Mouse (Mus musculus): ENCODE data around the gene Pold1.

The Pold1 gene

DNA sequence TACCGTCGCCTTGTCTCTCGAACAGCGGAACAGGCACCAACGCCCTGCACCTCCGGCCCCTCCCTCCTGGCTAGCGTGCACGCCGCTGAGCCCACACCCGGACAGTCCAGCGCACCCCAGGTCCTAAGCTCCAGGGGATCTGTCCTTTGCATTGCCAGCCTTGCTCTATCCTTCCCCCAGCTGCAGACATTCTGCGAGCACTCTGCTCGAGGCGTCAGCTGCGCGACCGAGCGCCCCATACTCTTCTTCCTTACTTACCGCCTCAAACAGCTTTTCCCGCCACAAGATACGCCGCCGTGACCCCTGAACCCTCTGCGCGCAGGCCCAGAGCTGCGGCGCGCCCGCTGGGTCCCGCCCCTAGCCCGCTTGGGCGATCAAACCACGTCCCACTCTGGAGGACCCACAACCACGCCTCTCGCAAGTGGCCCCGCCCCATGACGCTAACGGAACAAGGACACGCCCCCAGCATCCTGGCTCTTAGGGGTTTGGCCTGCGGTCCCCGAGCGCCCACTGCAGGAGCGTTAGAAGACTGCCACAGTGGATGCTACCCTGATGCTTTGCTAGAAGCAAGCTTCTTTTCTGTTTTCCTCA, at the start of gene Pold1:
Gene Pold1, minus strand, starts transcription at position 353 of the 591 bp plus-strand sequence.
- DNase-seq (ENCODE audit: low spot score): peak; percentile 100

DNA sequence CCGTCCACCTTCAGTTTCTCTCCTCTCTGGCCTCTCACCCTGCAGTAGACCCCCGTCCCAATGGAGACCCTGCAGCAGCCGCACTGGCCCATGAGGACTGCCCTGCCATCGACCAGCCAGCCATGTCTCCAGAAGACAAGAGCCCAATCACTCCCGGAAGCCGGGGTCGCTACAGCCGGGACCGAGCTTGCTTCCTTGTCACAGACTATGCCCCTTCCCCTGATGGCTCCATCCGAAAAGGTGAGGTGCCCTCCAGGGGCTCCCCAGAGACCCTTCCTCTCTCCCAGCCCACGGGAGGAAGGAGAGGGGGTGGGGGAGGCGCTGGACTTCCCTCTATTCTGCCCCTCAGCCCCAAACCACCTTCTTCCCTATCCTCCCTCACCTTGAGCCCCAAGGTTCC, 49.7 kb upstream of the Pold1 start:
- no peak for DNase-seq (ENCODE audit: low spot score)

DNA sequence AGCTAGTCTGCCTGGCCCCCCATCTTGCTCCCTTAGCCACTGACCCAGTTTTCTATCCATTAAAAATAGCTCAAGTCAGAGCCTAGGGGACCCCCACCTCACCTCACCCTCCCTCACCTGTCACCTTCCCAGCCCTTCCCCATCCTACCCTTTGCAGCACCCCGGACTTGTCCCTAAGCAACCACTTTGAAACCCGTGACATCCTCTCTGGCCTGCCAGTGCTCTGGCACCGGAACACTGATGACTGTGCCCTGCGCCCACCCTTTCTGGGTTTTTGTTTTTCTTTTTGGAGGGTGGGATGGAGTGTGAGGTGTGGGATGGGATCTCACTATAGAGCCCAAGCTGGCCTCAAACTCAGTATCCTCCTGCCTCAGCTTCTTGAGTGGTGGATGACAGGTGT, 49.0 kb upstream of the Pold1 start:
- DNase-seq (ENCODE audit: low spot score): no peak

DNA sequence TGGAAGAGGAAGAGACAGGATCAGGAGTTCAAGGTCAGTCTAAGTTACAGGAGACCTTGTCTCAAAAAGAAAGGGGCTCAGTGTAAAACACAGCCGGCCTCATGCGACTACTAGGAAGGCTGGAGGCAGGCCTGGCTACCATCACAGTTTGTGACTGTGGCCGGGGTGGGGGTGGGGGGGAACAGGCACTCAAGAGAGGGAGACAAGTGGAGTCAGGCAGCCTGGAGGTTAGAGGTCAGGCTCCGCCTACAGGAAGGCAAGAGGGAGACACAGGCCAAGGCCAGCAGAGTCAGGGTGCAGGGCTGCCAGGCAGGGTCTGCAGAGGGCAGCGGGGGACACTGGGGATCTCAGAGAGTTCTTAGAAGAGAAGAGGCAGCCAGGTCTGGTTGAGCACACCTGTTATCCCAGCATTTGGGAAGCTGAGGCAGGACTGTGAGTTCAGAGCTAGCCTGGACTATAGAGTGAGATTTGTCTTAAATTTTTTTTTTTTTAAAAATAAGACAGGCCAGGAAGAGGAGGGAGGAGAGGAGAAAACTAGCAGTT, 48.4 kb upstream of the Pold1 start:
- DNase-seq (ENCODE audit: low spot score): no peak

DNA sequence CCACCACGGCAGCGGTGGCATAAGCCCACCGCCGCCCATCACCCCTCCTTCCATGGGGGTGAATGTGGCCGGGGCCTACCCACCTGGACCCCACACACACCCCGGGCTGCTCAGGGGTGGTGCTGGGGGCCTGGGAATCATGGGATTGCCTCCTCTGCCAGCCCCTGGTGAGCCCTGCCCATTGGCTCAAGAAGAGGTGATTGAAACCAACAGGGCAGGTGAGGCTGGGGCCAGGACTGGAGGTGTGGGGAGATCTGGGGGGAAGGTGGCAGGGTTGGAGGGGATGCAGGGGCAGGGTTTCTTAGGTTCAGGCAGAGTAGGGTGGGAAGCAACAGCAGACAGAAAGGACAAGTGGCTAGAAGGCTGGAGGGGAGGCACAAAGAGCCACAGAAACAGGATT, 47.4 kb upstream of the Pold1 start:
- no peak for DNase-seq (ENCODE audit: low spot score)

DNA sequence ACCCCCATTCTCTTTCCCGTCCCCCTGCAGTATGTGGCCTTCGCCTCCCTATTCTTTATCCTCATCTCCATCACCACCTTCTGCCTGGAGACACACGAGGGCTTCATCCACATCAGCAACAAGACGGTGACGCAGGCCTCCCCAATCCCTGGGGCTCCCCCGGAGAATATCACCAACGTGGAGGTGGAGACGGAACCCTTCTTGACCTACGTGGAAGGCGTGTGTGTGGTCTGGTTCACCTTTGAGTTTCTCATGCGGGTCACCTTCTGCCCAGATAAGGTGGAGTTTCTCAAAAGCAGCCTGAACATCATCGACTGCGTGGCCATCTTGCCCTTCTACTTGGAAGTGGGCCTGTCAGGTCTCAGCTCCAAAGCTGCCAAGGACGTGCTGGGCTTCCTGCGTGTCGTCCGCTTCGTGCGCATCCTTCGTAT, 46.5 kb upstream of the Pold1 start:
- DNase-seq (ENCODE audit: low spot score): no peak

DNA sequence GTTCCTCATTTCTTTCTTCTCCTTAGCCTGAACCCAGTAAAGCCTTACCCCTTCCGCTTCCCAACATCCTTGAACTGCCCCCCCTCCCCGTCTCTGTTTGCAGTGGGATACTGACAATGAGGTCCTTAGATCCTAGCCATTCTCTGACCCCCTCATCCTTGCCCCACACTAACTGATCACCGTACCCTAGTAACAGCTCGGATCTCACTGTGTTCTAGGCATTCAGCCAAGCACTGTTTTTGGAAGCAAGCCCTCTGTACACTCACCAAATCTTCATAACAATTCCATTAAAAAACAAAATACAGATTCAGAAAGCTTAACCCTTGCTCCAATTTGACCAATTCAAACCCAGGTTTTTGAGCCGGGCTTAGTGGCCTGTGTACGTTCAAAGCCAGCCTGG, 45.6 kb upstream of the Pold1 start:
- DNase-seq (ENCODE audit: low spot score): peak; percentile 49

DNA sequence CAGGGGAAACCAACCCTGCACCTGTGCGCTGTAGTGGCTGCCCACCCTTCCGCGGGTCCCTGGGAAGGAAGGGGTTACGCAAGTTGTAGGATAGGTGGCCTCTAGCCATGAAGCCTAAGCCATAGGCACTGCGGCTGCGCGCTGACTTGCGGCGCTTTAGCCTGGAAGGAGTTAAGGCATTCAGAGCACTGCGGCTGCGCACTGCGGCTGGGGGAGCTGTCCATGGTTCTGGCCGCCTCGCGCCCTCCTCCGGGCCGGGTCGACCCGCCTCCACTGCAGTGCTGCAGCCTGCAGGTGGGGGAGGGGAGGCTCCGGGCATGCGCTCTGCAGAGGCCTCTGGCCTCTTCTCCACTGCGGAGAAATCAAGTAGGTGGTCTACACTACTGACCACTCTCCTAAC, 45.1 kb upstream of the Pold1 start:
- peak; percentile 95 for DNase-seq (ENCODE audit: low spot score)

DNA sequence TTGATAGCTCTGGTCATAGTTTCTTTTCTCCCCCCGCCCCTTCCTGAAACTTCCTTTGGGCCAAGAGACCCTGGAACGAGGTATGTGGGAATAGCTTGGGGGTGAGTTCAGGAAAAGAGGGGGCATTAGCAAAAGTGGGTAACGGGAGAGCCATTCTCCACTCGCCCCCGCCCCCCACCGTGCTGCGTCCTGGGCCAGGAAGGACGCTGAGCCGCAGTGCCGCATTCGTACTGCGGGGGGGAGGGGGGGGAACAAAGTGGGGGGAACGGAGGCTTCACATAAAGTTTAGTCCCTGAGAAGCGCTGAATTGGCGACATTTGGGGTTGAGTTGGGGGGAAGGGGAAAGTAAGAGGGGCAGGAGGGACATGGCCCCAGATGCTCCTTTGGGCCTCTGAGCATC, 44.4 kb upstream of the Pold1 start:
- peak; percentile 48 for DNase-seq (ENCODE audit: low spot score)

DNA sequence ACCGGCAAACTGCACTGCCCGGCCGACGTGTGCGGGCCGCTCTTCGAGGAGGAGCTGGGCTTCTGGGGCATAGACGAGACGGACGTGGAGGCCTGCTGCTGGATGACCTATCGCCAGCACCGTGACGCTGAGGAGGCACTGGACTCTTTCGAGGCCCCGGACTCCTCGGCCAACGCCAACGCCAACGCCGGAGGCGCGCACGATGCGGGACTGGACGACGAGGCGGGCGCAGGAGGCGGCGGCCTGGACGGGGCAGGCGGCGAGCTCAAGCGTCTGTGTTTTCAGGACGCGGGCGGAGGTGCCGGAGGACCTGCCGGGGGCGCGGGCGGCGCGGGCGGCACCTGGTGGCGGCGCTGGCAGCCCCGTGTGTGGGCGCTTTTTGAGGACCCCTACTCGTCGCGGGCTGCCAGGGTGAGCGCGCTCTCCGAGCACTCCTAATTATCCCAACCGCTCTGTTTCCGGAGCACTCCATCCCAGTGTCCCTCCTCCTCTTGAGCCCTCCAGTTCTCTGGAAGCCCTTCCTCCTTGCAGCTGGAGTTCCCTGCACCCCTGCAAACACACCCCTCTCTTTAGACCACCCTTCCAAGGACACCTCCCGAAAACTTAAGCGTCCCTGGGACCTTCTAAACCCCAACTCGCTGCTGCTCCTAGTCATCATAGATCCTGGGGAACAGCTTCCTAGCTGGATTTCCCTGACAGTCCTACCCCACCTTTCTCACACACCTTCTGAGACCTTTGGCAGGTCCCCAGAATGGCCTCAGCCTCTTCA, 42.9 kb upstream of the Pold1 start:
- peak; percentile 53 for DNase-seq (ENCODE audit: low spot score)

DNA sequence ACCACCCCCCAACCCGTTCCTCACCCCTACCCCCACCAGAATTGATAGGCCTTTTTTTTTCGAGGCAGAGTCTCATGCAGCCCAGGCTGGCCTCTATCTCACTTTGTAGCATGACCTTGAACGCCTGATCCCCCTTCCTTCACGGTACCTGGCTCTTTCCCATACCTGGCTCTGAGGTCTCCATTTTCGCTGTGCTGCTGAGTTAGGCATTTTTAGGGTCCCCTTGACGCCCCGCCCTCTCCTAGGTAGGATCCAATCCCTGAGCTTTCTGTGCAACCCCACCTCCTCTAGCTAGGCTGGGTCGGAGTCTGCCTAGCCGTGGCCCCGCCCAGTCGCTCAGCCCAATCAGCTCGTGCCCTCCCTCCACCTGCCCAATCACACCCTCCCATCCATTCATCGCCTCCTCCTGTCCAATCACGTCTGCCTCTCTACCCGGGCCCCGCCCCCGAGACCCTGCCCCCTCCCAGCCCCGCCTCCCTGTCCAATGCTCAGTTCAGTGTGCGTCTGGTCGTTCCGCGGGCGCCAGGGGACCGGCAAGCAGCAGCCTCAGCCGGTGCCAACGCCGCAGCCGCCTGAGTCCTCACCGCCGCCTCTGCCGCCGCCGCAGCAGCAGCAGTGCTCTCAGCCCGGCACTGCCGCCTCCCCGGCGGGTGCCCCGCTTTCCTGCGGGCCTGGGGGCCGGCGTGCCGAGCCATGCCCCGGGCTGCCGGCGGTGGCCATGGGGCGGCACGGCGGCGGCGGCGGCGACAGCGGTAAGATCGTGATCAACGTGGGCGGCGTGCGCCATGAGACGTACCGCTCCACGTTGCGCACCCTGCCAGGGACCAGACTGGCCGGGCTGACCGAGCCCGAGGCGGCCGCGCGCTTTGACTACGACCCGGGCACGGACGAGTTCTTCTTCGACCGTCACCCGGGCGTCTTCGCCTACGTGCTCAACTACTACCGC, 42.0 kb upstream of the Pold1 start, which contains the start of gene Kcnc3:
Gene Kcnc3, plus strand, starts transcription at position 263 of the 946 bp plus-strand sequence.
- DNase-seq (ENCODE audit: low spot score): peak; percentile 88

DNA sequence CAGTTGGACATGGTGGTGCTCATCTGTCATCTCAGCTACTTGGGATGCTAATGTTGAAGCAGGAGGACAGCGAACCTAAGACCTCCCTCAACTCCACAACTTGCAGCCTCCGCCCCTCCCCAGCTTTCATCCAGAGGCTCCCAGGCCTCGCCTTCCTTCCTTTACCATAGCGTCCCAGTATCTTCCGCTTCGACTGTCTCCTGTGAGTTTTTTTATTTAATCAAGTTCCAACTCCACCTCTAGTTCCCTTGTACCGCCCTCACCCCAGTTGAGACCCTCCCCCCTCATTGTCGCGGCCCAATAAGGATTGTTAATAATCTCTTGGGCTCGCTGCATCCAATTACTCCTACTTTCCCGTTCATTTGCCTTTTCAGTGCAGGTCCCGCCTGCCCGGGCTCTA, 41.3 kb upstream of the Pold1 start:
- no peak for DNase-seq (ENCODE audit: low spot score)

DNA sequence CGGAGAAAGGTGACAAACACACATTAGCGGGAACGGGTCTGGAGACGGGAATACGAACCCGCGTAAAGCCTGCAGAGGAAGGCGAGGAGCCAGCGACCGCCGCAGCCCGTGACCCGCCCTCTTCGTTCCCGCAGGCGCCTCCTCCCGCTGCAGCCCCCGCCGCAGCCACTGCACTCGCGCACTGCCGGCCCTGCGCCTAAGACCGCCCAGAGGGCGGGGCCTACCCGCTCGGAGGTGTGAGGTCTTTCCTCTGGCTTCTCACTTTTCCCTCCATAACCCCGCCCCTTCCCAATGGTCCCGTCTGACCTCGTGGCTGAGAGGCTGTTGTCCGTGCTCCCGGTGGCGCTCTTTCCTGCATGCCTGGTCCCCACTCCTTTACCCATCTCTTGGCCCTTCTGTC, 40.5 kb upstream of the Pold1 start:
- peak; percentile 73 for DNase-seq (ENCODE audit: low spot score)

DNA sequence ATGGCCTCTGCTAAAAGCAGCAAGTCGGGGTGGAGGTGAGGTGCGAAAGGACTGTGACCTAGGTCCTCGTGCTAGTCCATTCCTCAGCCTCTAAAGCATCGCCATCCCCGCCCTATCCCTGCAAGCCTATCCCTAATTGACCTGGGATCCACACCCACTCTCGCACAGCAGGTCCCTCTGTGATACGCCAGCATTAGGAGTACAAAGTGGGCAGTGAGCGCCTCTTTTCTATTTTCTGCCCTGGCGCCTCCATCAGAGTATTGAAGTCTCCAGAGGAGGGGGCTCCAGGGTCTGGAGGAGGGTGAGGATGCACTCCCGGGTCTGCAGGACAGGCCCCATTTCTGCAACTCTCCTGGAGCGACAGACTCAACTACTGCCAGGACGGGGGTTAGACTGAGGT, 39.7 kb upstream of the Pold1 start:
- DNase-seq (ENCODE audit: low spot score): no peak

DNA sequence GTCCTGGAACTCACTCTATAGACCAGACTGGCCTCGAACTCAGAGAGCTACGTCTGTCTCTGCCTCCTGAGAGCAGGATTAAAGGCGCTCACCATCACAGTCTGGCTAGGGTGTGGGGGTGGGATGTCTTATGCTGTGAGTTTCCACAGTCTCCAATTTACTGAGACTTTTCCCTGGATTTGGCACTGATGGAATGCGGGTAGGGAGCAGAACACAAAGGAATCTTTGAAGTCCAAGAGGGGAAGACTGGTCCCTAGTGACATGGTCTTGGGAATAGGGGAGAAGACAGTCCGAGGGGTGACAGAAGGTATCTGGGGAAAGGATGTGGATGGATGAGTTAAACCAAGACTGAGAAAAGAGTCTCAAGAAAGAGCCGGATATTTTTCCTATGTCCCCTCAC, 39.0 kb upstream of the Pold1 start:
- no peak for DNase-seq (ENCODE audit: low spot score)

DNA sequence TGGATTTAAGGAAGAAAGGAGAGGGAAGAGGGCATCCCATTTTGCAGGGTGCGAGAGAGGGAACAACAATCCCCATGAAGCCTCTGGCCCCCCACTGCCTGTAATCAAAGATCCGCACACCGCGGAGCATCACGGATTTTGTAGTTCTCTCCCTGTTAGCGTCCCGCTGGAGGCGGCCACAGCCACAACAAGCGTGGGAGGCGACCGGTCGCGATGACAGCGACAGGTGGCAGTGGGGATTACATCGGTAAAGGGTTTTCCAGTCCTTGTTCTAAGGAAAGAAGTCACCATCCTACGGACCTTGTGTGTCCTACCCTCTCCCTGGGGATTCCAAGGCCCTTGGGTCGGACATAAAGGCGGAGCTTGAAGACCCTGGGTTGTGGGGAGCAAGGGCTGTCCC, 38.3 kb upstream of the Pold1 start:
- DNase-seq (ENCODE audit: low spot score): peak; percentile 68

DNA sequence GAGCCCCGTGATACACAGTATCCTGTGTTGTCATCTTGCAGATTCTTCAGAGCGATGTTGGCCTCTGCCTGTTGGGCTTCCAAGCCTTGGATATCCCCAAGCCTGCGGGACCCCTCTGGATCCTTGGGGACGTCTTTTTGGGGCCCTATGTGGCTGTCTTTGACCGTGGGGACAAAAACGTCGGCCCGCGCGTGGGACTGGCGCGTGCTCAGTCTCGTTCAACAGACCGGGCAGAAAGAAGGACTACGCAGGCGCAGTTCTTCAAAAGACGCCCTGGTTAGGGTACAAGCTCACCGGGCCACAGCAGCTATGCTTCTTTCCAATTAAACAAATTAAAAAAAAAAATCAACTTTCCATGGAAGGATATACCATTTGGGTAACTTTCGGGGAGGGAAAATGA, 37.9 kb upstream of the Pold1 start:
- no peak for DNase-seq (ENCODE audit: low spot score)

DNA sequence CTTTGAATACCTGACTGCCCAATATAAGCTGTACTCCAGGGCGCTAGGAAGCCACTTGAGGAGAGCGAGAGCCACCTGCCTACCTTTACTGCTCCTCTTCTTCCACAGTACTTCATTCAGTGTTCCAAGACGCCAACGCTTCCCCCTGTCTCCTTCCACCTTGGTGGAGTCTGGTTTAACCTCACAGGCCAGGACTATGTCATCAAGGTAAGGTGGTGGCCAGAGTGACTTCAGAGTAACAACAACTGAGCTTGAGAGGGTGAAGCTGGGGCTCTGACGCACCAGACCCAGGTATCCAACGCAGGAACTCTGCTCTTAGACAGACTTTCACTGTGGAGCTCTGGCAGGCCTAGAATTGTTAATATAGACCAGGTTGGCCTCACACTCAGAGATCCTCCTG, 37.0 kb upstream of the Pold1 start:
- no peak for DNase-seq (ENCODE audit: low spot score)

DNA sequence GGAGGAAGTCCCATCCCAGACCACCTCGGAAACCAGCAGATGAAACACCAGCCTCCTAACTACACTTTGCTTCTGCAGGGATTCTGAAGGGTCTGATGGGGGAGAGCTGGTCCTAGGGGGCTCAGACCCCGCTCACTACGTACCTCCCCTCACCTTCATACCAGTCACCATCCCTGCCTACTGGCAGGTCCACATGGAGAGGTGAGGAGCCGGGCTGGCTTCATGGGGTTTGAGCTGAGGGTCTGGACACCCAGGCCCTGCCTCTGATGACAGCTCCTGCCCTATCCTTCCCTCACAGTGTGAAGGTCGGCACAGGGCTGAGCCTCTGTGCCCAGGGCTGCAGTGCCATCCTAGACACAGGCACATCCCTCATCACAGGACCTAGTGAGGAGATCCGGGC, 36.3 kb upstream of the Pold1 start:
- no peak for DNase-seq (ENCODE audit: low spot score)

DNA sequence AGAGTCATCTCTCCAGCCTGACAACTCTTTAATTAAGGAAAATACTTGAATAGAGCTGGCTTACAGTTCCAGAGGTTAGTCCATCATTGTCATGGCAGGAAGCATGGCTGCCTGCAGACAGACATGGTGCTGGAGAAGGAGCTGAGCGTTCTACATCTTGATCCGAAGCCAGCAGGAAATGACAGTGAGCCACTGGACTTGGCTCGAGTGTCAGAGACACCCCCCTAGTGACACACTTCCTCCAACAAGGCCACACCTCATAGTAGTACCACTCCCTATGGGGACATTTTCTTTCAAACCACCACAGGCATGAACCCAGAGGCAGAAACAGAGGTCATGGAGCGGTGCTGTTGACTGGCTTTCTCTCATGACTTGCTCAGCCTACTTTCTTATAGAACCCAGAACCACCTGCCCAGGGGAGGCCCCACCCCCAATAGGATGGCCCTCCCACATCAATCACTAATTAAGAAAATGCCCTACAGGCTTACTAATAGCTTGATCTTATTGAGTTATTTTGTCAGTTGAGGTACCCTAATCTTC, 35.7 kb upstream of the Pold1 start:
- DNase-seq (ENCODE audit: low spot score): no peak

DNA sequence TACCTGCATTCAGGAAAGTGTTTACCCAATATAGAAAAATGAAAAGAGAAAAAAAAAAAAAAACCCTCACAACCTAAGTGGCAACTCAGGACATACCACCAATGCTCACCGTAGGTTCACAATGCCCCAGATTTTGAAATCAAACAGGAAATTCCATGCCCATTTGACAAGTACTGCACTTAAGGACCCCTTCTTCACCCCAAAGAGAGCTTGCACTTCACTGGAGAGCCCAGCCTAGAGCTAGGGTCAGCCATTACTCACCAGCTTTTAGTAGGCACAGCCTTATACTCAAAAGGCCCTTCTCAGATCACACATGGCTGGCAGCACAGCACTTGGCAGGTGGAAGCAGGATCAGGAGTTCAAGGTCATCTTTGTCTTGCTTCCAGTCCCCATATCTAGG, 34.5 kb upstream of the Pold1 start:
- no peak for DNase-seq (ENCODE audit: low spot score)

DNA sequence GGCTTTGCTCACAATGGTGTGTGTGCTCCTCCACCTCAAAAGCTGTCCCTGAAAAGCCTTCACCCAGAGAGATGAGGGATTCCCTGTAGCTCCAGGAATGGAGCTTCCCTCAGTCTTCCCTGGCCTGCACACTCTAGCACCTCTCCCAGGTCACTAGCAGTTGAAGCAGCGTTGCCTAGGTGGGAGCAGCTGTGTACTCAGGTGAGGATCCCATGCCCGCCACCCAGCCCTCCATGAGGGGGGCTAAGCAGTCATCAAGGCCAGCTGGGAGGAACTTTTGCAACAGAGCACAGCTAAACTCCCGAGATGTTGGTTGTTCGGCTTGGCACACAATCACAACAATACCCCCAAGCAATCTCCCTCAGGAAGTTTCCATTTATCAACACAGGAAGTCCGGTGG, 34.1 kb upstream of the Pold1 start:
- no peak for DNase-seq (ENCODE audit: low spot score)
